Mouse (Mus musculus): Measurements from ENCODE around the gene Gsc2. TPM values are rescaled to one million over a fixed set of nuclear protein-coding genes. Genes with fewer than 3 reads are reported as not detected.

Gene Gsc2
- total and polyA plus RNA-seq, 2 experiments from 2014 or later: not detected

DNA sequence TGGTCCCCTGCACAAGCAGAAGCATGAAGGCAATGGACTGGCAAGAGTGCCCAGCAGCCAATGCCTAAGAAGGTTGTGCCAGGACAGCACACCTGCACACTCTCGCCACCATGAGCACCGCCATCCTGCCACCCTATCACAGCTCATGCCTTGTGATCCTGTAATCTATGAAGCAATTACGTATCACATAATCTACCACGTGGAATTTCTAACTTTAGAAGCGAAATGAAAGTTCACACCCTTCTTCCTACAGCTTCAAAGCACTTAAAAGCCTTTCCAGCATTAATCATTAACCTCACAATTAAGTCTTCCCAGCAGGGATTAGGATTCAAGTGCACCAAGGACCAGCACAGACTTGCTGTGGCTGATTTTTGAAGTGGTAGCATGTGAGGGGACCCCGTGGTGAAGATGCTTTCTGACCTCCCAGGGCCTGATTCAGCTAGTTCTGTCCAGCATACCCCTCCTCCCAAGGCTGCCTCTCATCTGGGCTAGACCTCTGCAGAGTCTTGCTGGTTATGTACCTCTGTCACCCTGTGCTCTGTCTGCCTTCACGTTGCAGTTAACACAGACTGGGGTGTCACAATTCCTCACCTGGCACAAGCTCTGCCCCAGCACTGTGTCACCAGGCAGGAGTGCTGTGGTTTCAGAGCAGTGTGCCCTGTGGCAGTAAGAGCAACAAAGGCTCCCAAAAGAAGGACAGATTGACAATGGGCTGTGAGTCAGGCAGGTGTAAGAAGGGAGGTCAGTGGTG lies 30.4 kb upstream of the Gsc2 start:
- no peak overlapping the region for H3K9ac ChIP-seq
- WGBS: 59% methylated on average over 7 of the region's 7 CpGs
- no peak overlapping the region for H3K4me3 ChIP-seq (ENCODE audit: low read depth, low read length)
- no peaks in the 10 kb centered on the region for H3K27me3 ChIP-seq (ENCODE audit: insufficient read depth, low read length)
- ATAC-seq: no peak; the same call in 1 of the 2 replicates
- no peaks in the 10 kb centered on the region for H3K4me1 ChIP-seq (ENCODE audit: insufficient read depth)
- no peaks in the 10 kb centered on the region for H3K36me3 ChIP-seq (ENCODE audit: insufficient read depth)
- H3K4me2 ChIP-seq (ENCODE audit: low read depth): no peak overlapping the region
- TF ChIP-seq CTCF (IDR thresholded peaks at IDR 0.05; ENCODE audit: low read depth): no peak
- no peak for DNase-seq
- H3K9me3 ChIP-seq (ENCODE audit: low read length): no peaks in the 10 kb centered on the region
- H3K27ac ChIP-seq (ENCODE audit: low read depth, low read length): no peak overlapping the region

DNA sequence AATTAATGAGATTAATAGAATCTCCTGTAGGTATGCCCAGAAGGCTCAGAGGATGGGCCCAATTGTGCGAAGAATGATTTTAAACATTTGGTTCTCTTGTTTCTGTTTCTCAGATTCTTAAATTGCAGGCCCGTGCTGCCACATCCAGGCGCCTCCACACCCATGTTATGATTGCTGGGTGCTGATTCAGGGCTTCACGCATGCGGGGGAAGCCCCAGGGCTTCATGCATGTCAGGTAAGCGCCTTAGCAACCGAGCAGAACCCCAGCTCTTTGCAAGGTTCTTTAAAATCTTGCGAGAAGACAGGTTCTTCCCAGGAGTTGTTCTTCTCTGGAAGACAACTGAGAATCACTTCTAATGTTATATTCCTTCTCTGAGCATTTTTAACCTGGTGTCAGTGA lies 28.6 kb upstream of the Gsc2 start:
- H3K36me3 ChIP-seq (ENCODE audit: insufficient read depth): no peaks in the 10 kb centered on the region
- no peak overlapping the region for H3K9ac ChIP-seq
- H3K27me3 ChIP-seq (ENCODE audit: insufficient read depth, low read length): no peaks in the 10 kb centered on the region
- H3K27ac ChIP-seq (ENCODE audit: low read depth, low read length): no peak overlapping the region
- ATAC-seq (no peak), DNase-seq (no peak)
- 71% methylated on average over 8 of the region's 8 CpGs for WGBS
- H3K9me3 ChIP-seq (ENCODE audit: low read length): no peaks in the 10 kb centered on the region
- H3K4me2 ChIP-seq (ENCODE audit: low read depth): no peak overlapping the region
- no peaks in the 10 kb centered on the region for H3K4me1 ChIP-seq (ENCODE audit: insufficient read depth)
- no peak overlapping the region for H3K4me3 ChIP-seq (ENCODE audit: low read depth, low read length)
- no peak for TF ChIP-seq CTCF (IDR thresholded peaks at IDR 0.05; ENCODE audit: low read depth)

DNA sequence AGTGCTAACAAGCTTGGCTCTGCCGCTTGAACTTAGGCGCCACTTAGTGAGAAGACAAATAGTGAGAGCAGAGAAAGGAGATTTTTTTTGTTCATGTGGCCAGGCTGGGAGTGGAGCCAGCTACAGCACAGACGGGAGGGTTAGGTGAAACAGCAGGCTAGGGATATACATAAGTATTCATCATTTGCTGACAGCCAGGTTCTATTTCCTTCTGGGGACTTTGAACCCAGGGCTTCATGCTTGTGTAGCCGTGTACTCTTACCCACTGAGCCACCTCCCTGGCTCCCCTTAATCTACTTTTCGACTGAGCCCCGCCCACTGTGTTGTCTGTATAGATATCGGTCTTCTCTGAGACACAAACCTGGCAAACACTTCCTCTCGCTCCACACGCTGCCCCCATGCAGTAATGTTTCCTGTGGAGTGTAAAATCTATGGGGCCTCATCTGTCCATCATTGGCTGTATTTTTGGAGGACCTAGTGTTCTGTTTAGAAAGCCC lies 24.4 kb upstream of the Gsc2 start:
- Histone ChIP-seq H3K4me2 (ENCODE audit: low read depth) (no peak overlapping the region), H3K36me3 (ENCODE audit: insufficient read depth) (no peaks in the 10 kb centered on the region), H3K9me3 (ENCODE audit: low read length) (no peaks in the 10 kb centered on the region), H3K9ac (no peak overlapping the region), H3K4me3 (ENCODE audit: low read depth, low read length) (no peak overlapping the region), H3K27ac (ENCODE audit: low read depth, low read length) (no peak overlapping the region), H3K4me1 (ENCODE audit: insufficient read depth) (no peaks in the 10 kb centered on the region), H3K27me3 (ENCODE audit: insufficient read depth, low read length) (no peaks in the 10 kb centered on the region)
- DNase-seq (no peak), ATAC-seq (no peak)
- no peak for TF ChIP-seq CTCF (IDR thresholded peaks at IDR 0.05; ENCODE audit: low read depth)
- WGBS: 36% methylated on average over 9 of the region's 9 CpGs

DNA sequence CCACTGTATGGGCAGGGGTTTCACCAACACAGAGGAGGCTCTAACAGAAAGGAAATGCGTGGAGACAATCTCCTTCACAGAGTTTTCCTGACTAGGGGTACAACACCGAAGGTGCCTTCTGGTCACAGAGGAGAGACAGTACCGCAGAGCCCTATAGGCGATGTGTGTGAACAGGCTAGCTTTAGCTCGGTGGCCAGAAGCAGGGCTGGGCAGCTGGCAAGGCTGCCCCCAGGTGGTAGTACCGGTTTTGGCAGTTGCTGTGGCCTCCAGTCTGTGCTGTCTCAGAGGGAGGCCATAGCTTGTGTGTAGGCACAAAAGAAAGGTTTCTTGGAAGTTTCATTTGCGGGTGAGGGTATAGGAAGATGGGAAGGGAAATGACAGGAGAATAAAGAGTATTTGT lies 24.0 kb upstream of the Gsc2 start:
- no peak for DNase-seq
- Histone ChIP-seq H3K9me3 (ENCODE audit: low read length) (no peaks in the 10 kb centered on the region), H3K4me3 (ENCODE audit: low read depth, low read length) (no peak overlapping the region), H3K4me1 (ENCODE audit: insufficient read depth) (no peaks in the 10 kb centered on the region), H3K36me3 (ENCODE audit: insufficient read depth) (no peaks in the 10 kb centered on the region), H3K9ac (no peak overlapping the region), H3K4me2 (ENCODE audit: low read depth) (no peak overlapping the region), H3K27ac (ENCODE audit: low read depth, low read length) (no peak overlapping the region), H3K27me3 (ENCODE audit: insufficient read depth, low read length) (no peaks in the 10 kb centered on the region)
- peak; percentile 62 for ATAC-seq
- 10% methylated on average over 7 of the region's 7 CpGs for WGBS
- TF ChIP-seq CTCF (IDR thresholded peaks at IDR 0.05; ENCODE audit: low read depth): peak; percentile 57

DNA sequence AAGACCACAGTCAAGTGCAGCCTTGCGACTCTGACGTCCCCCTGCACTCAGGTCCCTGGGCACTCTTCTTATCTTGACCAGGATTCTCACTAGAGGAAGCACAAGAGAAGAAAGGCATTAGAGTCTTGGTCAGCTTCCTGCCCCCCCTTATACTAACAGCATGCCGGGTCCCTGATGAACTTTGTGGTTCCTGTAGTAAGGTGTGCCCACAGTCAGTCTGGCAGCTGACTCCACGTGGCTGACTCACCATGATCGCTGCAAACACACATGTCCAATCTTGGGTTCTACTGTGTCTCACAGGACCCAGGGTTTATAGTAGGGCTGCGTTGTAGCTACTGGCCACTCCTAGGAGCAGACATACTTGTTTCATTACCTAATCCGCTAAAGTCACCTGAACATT lies 23.3 kb upstream of the Gsc2 start:
- no peak overlapping the region for H3K9ac ChIP-seq
- H3K9me3 ChIP-seq (ENCODE audit: low read length): no peaks in the 10 kb centered on the region
- no peaks in the 10 kb centered on the region for H3K27me3 ChIP-seq (ENCODE audit: insufficient read depth, low read length)
- no peaks in the 10 kb centered on the region for H3K4me1 ChIP-seq (ENCODE audit: insufficient read depth)
- WGBS: 87% methylated on average over 7 of the region's 7 CpGs
- H3K4me2 ChIP-seq (ENCODE audit: low read depth): no peak overlapping the region
- TF ChIP-seq CTCF (IDR thresholded peaks at IDR 0.05; ENCODE audit: low read depth): no peak
- H3K27ac ChIP-seq (ENCODE audit: low read depth, low read length): no peak overlapping the region
- no peaks in the 10 kb centered on the region for H3K36me3 ChIP-seq (ENCODE audit: insufficient read depth)
- no peak for DNase-seq
- ATAC-seq: no peak
- no peak overlapping the region for H3K4me3 ChIP-seq (ENCODE audit: low read depth, low read length)

DNA sequence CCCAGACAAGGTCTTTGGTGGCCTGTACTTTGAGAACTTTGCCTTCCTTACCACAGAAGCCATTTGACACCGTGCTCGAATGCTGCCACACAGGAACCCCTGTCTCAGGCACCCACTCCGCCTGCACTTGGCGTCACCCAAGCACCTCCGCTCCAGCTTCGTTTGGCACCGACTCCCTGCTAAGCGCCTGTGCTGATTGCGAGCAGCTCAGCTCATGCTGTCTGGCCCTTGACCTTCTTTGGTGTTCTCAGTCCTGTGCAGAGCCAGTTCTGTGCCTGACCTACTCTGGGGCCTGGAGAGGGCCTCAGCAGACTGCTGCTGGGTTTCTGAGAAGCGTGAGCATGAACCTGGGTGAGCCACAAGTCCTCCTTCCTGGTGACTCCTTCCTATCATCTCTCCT lies 21.9 kb upstream of the Gsc2 start:
- Histone ChIP-seq H3K4me2 (ENCODE audit: low read depth) (no peak overlapping the region), H3K4me1 (ENCODE audit: insufficient read depth) (no peaks in the 10 kb centered on the region), H3K36me3 (ENCODE audit: insufficient read depth) (no peaks in the 10 kb centered on the region), H3K27ac (ENCODE audit: low read depth, low read length) (no peak overlapping the region), H3K9me3 (ENCODE audit: low read length) (no peaks in the 10 kb centered on the region), H3K9ac (no peak overlapping the region), H3K4me3 (ENCODE audit: low read depth, low read length) (no peak overlapping the region), H3K27me3 (ENCODE audit: insufficient read depth, low read length) (no peaks in the 10 kb centered on the region)
- TF ChIP-seq CTCF (IDR thresholded peaks at IDR 0.05; ENCODE audit: low read depth): no peak
- 83% methylated on average over 10 of the region's 10 CpGs for WGBS
- DNase-seq: no peak
- no peak for ATAC-seq

DNA sequence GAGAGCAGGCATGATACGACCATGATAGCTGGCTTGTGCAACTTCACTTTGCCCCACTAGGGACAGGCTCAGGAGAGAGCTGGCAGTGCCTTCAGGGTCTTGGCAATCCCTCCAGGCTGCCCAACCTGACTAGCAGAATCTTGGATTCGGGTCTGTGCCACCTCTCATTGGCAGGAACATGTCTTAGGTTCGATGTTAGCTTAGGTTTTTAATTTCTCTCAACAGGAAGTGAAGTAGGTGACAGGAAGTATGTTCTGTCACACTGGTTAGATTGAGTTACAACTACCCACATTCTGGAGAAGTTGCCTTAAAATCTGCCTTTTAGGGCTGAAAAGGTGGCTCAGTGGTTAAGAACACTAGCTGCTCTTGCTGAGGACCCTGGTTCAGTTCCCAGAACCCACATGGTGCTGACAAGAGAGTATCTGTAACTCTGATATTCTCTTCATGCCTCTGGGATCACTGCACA lies 19.6 kb upstream of the Gsc2 start:
- Histone ChIP-seq H3K27ac (ENCODE audit: low read depth, low read length) (no peak overlapping the region), H3K36me3 (ENCODE audit: insufficient read depth) (no peaks in the 10 kb centered on the region), H3K4me3 (ENCODE audit: low read depth, low read length) (no peak overlapping the region), H3K4me1 (ENCODE audit: insufficient read depth) (no peaks in the 10 kb centered on the region), H3K4me2 (ENCODE audit: low read depth) (no peak overlapping the region), H3K27me3 (ENCODE audit: insufficient read depth, low read length) (no peaks in the 10 kb centered on the region), H3K9ac (no peak overlapping the region), H3K9me3 (ENCODE audit: low read length) (no peaks in the 10 kb centered on the region)
- TF ChIP-seq CTCF (IDR thresholded peaks at IDR 0.05; ENCODE audit: low read depth): peak; percentile 11; the same call in 1 of the 2 replicates
- DNase-seq (no peak), ATAC-seq (no peak)
- 64% methylated on average over 3 of the region's 3 CpGs for WGBS
